Mouse (Mus musculus) liver, embryonic 14.5 days (tissue): ENCODE results near the gene Fras1.

Experiments used
- CTCF ChIP-seq: IDR thresholded peaks from 2 replicates; pipeline ENCODE4 v1.5.1; 2016; ENCODE audit warnings: antibody characterized with exemption, low read depth, control low read depth
- EP300 ChIP-seq: IDR thresholded peaks from 2 replicates; pipeline ENCODE4 v1.6.1; 2016; ENCODE audit warnings: antibody characterized with exemption, low read depth

DNA sequence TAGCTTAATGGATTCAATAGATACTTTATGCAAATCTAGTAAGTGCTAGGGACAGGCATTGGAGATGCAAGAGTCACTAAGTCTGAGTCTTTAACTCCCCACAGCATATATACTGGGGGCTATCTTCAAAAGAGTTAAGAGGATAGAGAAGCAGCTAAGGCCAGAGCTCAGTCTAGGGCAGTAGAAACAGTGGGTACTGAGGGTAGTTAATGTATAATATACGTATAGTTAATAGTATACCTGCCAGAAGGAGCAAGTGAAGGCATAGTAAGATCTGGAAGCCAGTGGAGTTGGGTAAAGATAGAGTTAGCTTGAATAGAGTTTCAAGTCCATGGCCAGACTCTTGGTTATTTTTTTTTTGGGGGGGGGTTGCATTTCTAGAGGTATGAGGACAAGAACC, 128.6 kb downstream of the Fras1 start:
- TF ChIP-seq CTCF: no peak
- no peak for TF ChIP-seq EP300
